Mouse (Mus musculus): ENCODE results near the gene Olfr155. TPM values are rescaled to one million over a fixed set of nuclear protein-coding genes. Genes with fewer than 3 reads are reported as not detected.

Gene Olfr155
- polyA plus RNA-seq, 1 experiment from 2014 or later = not detected

DNA sequence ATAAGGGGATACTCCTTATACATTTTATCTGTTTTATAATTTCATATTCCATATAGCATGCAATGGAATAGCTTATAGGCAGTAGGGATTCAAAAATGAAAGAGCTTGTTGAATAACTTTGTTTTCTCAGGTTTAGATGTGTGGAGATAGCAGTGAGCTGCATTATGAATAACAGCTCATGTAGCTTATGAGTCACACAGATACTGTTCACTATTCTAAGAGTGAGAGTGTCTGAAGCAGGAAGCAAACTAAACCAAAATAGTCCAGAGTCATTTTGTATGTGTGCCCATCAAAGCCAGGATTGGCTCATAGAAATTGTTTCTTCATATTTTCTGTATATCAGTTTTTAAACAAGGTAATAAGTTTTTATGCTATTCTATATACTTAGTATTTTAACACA is 45.8 kb downstream of the Olfr155 start:
- ATAC-seq (ENCODE audit: extremely low read depth, insufficient number of reproducible peaks, low FRiP score, low TSS enrichment) = no peak
- Histone ChIP-seq H3K4me3 (no peak overlapping the region), H3K36me3 (peaks cover 37% of the 10 kb centered on the region), H3K9ac (no peak overlapping the region), H3K27ac (replicated peaks) (no peak overlapping the region), H3K27me3 (replicated peaks) (no peaks in the 10 kb centered on the region), H3K4me1 (peaks cover 40% of the 10 kb centered on the region), H3K9me3 (no peaks in the 10 kb centered on the region), H3K4me2 (no peak overlapping the region)

DNA sequence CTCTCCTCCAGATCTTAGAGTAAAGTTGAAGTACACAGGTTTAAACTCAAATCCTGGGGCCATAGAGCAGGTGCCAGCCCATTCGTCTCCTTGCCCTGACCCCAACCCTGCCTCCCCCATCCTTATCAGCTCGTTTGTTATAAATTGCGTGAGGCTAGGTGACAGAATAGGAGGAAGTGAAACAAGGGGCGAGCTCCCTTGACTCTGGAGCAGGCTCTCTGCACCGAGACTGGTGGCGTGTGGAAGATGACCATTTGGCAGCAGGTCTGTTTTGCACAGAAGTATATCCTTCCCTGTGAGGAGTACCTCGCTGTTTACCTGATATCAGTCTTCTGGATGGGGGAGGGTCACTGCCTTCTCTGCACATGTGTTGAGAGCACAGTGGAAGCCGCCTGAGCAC is 47.8 kb downstream of the Olfr155 start:
- WGBS = 20% methylated on average over 8 of the region's 8 CpGs
- H3K9me3 ChIP-seq = no peaks in the 10 kb centered on the region
- ATAC-seq (ENCODE audit: extremely low read depth, insufficient number of reproducible peaks, low FRiP score, low TSS enrichment) = no peak
- H3K27me3 ChIP-seq (replicated peaks) = no peaks in the 10 kb centered on the region
- peak overlapping the region; percentile 28 for H3K4me2 ChIP-seq
- peak overlapping the region; percentile 77 for H3K27ac ChIP-seq (replicated peaks)
- peaks cover 28% of the 10 kb centered on the region for H3K4me1 ChIP-seq
- no peak overlapping the region; the same call in 1 of the 2 replicates for H3K9ac ChIP-seq
- no peak overlapping the region for H3K4me3 ChIP-seq
- H3K36me3 ChIP-seq = peaks cover 47% of the 10 kb centered on the region

DNA sequence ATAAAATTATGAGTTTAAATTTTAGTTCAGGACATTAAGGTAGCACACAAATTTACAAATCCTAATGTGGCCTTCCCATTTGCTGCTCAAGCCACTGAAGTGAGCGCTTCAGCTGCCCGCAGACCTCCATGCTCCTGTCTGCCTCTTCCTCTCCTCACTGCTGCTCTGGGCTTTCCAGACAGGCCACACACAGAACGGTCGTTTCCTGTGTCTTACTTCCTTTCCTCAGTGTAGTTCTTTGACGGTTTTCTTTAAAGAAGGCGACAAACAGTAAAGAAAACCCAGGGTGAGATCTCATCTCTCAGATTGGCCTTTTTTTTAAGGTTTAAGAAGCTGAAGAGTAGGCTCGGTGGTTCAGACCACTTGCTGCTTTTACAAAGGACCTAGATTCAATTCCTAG is 52.3 kb downstream of the Olfr155 start:
- H3K27me3 ChIP-seq (replicated peaks) = no peaks in the 10 kb centered on the region
- no peak overlapping the region for H3K9ac ChIP-seq
- no peak overlapping the region for H3K4me3 ChIP-seq
- H3K4me1 ChIP-seq = peaks cover 18% of the 10 kb centered on the region
- ATAC-seq (ENCODE audit: extremely low read depth, insufficient number of reproducible peaks, low FRiP score, low TSS enrichment) = no peak
- H3K4me2 ChIP-seq = no peak overlapping the region
- 59% methylated on average over 7 of the region's 7 CpGs for WGBS
- H3K36me3 ChIP-seq = peaks cover 34% of the 10 kb centered on the region
- no peaks in the 10 kb centered on the region for H3K9me3 ChIP-seq
- no peak overlapping the region for H3K27ac ChIP-seq (replicated peaks)

DNA sequence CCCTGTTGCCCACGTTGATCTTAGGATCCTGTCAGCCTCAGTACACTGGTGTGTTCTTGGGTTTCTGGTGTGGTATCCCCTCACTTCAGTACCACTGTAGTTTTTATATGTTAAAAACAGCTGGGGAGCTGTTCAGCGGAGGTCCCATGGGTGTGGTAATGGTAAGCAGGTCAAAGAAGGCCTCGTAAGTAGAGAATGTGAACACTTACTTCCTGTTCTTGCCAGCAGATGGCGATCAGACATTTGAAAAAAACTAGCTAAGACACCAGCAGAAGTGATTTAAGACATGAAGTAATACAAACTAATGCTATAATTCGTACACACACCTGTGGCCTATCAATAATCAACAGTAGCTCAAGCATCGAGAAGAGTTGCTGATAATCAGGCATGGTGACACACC is 55.1 kb downstream of the Olfr155 start:
- no peak overlapping the region for H3K27ac ChIP-seq (replicated peaks)
- no peak for ATAC-seq (ENCODE audit: extremely low read depth, insufficient number of reproducible peaks, low FRiP score, low TSS enrichment)
- H3K4me1 ChIP-seq = peaks cover 3% of the 10 kb centered on the region; the same call in 1 of the 2 replicates
- H3K9ac ChIP-seq = no peak overlapping the region
- no peak overlapping the region for H3K4me3 ChIP-seq
- H3K36me3 ChIP-seq = peaks cover 40% of the 10 kb centered on the region
- WGBS = 31% methylated on average over 6 of the region's 6 CpGs
- no peak overlapping the region for H3K4me2 ChIP-seq
- no peaks in the 10 kb centered on the region for H3K9me3 ChIP-seq
- H3K27me3 ChIP-seq (replicated peaks) = no peaks in the 10 kb centered on the region

Other genes starting within 250 kb of the Olfr155 start
- gene Npr2, start 219.6 kb upstream of the Olfr155 start, polyA plus RNA-seq (2015; fragmentation: Nextera tagmentation; extraction: Ambion mirVana) = 7.2 and 7.7 TPM in 2 replicates
- gene Spag8, start 198.0 kb upstream of the Olfr155 start, polyA plus RNA-seq (2015; fragmentation: Nextera tagmentation; extraction: Ambion mirVana) = 0.59 and 0.92 TPM in 2 replicates
- 131 and 166 TPM in 2 replicates for gene Hint2, start 195.1 kb upstream of the Olfr155 start, polyA plus RNA-seq (2015; fragmentation: Nextera tagmentation; extraction: Ambion mirVana)
- gene Tmem8b, start 182.6 kb upstream of the Olfr155 start, polyA plus RNA-seq (2015; fragmentation: Nextera tagmentation; extraction: Ambion mirVana) = 4.0 and 4.8 TPM in 2 replicates
- gene Fam221b, start 182.4 kb upstream of the Olfr155 start, polyA plus RNA-seq (2015; fragmentation: Nextera tagmentation; extraction: Ambion mirVana) = 2.6 and 2.9 TPM in 2 replicates
- not detected in 2 replicates for gene Olfr70, start 150.8 kb upstream of the Olfr155 start, polyA plus RNA-seq (2015; fragmentation: Nextera tagmentation; extraction: Ambion mirVana)
- not detected in 2 replicates for gene Olfr71, start 141.3 kb upstream of the Olfr155 start, polyA plus RNA-seq (2015; fragmentation: Nextera tagmentation; extraction: Ambion mirVana)
- gene Hrct1, start 124.4 kb upstream of the Olfr155 start, polyA plus RNA-seq (2015; fragmentation: Nextera tagmentation; extraction: Ambion mirVana) = 0.78 and 1.1 TPM in 2 replicates
- 0.21 and 0.43 TPM in 2 replicates for gene Spaar, start 121.5 kb upstream of the Olfr155 start, polyA plus RNA-seq (2015; fragmentation: Nextera tagmentation; extraction: Ambion mirVana)
- not detected in 2 replicates for gene Olfr159, start 80.6 kb upstream of the Olfr155 start, polyA plus RNA-seq (2015; fragmentation: Nextera tagmentation; extraction: Ambion mirVana)
- not detected in 2 replicates for gene Olfr156, start 27.7 kb upstream of the Olfr155 start, polyA plus RNA-seq (2015; fragmentation: Nextera tagmentation; extraction: Ambion mirVana)
- gene Olfr157, start 11.4 kb upstream of the Olfr155 start, polyA plus RNA-seq (2015; fragmentation: Nextera tagmentation; extraction: Ambion mirVana) = not detected in 2 replicates
- 9.7 and 13.4 TPM in 2 replicates for gene Reck, start 24.0 kb downstream of the Olfr155 start, polyA plus RNA-seq (2015; fragmentation: Nextera tagmentation; extraction: Ambion mirVana)
- gene Glipr2, start 105.8 kb downstream of the Olfr155 start, polyA plus RNA-seq (2015; fragmentation: Nextera tagmentation; extraction: Ambion mirVana) = 63.2 and 72.4 TPM in 2 replicates
- not detected in 2 replicates for gene Ccin, start 131.9 kb downstream of the Olfr155 start, polyA plus RNA-seq (2015; fragmentation: Nextera tagmentation; extraction: Ambion mirVana)
- gene Clta, start 152.9 kb downstream of the Olfr155 start, polyA plus RNA-seq (2015; fragmentation: Nextera tagmentation; extraction: Ambion mirVana) = 140 and 150 TPM in 2 replicates
- gene Gne, start 232.6 kb downstream of the Olfr155 start, polyA plus RNA-seq (2015; fragmentation: Nextera tagmentation; extraction: Ambion mirVana) = 29.5 and 32.6 TPM in 2 replicates

Measured in heart, embryonic 13.5 days (tissue).